Mouse (Mus musculus) limb, embryonic 12.5 days (tissue): Measurements from ENCODE around the gene Insl3. TPM values are rescaled to one million over a fixed set of nuclear protein-coding genes. Genes with fewer than 3 reads are reported as not detected.
"Not testable (repeated sequence)": the region's sequence is repeated elsewhere in the genome, so short reads cannot be mapped to it uniquely, and the experiment has no call there.

ENCODE experiments used
- ATAC-seq: fragments of 200-750 bp; cut with Nextera tagmentation; 2 replicates; pipeline ENCODE4 v1.8.0; 2017; ENCODE audit warnings: low read depth, moderate TSS enrichment; ENCODE audit not compliant: insufficient number of reproducible peaks, insufficient read depth, low FRiP score, low TSS enrichment
- H3K27ac ChIP-seq: fragments of 300-500 bp; sonication (generic); 2 replicates; pipeline ENCODE4 v1.5.1; 2016; ENCODE audit warnings: mild to moderate bottlenecking, moderate library complexity
- H3K27me3 ChIP-seq: fragments of 300-500 bp; sonication (generic); 2 replicates; pipeline ENCODE4 v1.6.1; 2016; ENCODE audit warnings: mild to moderate bottlenecking, moderate library complexity
- H3K36me3 ChIP-seq: fragments of 300-500 bp; sonication (generic); 2 replicates; pipeline ENCODE4 v1.6.1; 2016; ENCODE audit warnings: mild to moderate bottlenecking, moderate library complexity
- H3K4me1 ChIP-seq: fragments of 300-500 bp; sonication (generic); replicated peaks from 2 replicates; pipeline ENCODE4 v1.6.1; 2016
- H3K4me2 ChIP-seq: fragments of 300-500 bp; sonication (generic); 2 replicates; pipeline ENCODE4 v1.6.1; 2016; ENCODE audit warnings: mild to moderate bottlenecking, moderate library complexity
- H3K4me3 ChIP-seq: fragments of 300-500 bp; sonication (generic); replicated peaks from 2 replicates; pipeline ENCODE4 v1.5.1; 2016; ENCODE audit warnings: mild to moderate bottlenecking
- H3K9ac ChIP-seq: fragments of 300-500 bp; sonication (generic); replicated peaks from 2 replicates; pipeline ENCODE4 v1.6.1; 2016; ENCODE audit warnings: mild to moderate bottlenecking, moderate library complexity
- H3K9me3 ChIP-seq: fragments of 300-500 bp; sonication (generic); 2 replicates; pipeline ENCODE4 v1.6.1; 2016; ENCODE audit warnings: mild to moderate bottlenecking, moderate library complexity
- WGBS: fragments of 180-500 bp; shearing (Covaris S2); methylation state at CpG from one replicate; pipeline ENCODE4 v1.1.7; 2016; 5-methylcytosine and 5-hydroxymethylcytosine counted together
- polyA plus RNA-seq: library from polyadenylated mRNA; unstranded; fragments of >200 nt; fragmentation: Nextera tagmentation; extraction: Ambion mirVana; gene quantifications from 2 replicates; pipeline ENCODE4 v1.2.1, GENCODE M21; 2016

The Insl3 gene
- polyA plus RNA-seq, 1 experiment from 2014 or later: 0.54 TPM

DNA sequence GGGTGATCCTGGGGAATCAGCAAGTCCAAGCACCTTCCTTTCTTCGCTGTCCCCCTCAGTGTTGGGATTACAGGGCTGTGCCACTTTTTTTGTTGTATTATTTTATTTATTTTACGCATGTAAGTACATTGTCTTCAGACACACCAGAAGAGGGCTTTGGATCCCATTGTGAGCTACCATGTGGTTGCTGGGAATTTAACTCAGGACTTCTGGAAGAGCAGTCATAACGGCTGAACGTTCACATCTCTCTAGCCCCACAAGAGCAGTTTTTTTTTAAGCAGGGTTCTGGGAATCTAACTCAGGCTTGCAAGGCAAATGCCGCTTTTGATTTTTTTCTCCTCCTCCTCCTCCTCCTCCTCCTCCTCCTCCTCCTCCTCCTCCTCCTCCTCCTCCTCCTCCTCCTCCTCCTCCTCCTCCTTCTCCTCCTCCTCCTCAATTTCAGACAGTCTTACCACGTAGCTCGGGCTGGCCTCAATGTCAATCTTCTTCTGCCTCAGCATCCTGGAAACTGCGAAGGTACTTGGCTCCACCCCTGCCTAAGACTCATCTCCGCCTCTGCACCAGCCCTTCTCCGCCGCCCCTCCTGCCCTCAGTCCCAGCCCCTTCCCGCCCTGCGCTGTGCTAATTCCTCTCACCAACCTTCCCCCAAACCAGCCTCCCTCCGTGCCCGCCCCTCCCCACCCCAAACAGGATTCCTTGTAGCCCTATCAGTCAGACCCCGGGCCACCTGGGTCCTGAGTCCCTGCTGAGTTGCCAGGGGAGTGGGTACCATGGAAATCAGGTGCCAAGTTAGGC, 40.0 kb downstream of the Insl3 start:
- H3K9ac ChIP-seq: peak overlapping the region; percentile 42; the same call in 1 of the 2 replicates

GRCm38 (mm10) chr8:71731652-71732230, 42.7 kb downstream of the Insl3 start:
- Histone ChIP-seq H3K9me3 (no peaks in the 10 kb centered on the region), H3K36me3 (no peaks in the 10 kb centered on the region), H3K9ac (no peak overlapping the region), H3K27ac (no peak overlapping the region), H3K4me3 (no peak overlapping the region), H3K4me1 (peaks cover 5% of the 10 kb centered on the region; the same call in 1 of the 2 replicates), H3K27me3 (peaks cover 39% of the 10 kb centered on the region), H3K4me2 (no peak overlapping the region)
- no peak for ATAC-seq
- WGBS: 60% methylated on average over 3 of the region's 3 CpGs

More for the DNA sequence above, 40.0 kb downstream of the Insl3 start:
- WGBS: 5% methylated on average over 16 of the region's 16 CpGs
- peaks cover 12% of the 10 kb centered on the region; the same call in 1 of the 2 replicates for H3K4me1 ChIP-seq
- peak overlapping the region; percentile 26 for H3K4me3 ChIP-seq
- H3K4me2 ChIP-seq: peak overlapping the region; percentile 60
- no peak overlapping the region for H3K27ac ChIP-seq
- H3K9me3 ChIP-seq: no peaks in the 10 kb centered on the region
- H3K27me3 ChIP-seq: peaks cover 66% of the 10 kb centered on the region
- no peaks in the 10 kb centered on the region for H3K36me3 ChIP-seq
- no peak for ATAC-seq

DNA sequence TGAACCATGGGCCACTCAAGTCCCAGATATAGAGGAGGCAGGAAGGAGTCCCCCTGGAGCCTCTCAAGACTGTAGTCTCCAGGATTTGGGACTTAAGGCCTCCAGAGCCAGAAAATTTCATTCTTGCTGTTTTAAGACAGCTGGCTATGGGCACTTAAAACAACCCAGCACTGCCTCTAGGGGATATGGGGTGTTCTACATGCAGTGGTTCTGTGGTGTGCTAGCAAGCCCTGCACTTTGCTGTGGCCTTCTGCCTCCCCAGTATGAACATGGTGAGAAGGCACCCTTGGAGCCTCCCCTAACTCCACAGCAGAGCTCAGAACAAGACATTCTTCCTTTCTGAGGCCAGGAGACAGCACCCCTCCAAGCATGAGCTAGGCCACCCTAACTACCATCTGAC, 49.3 kb downstream of the Insl3 start:
- not testable (repeated sequence) for H3K4me2 ChIP-seq, H3K9me3 ChIP-seq, H3K4me3 ChIP-seq, H3K36me3 ChIP-seq, H3K27ac ChIP-seq, H3K9ac ChIP-seq, ATAC-seq, H3K4me1 ChIP-seq
- H3K27me3 ChIP-seq: peaks cover 14% of the 10 kb centered on the region

Other genes with a start within 250 kb of the Insl3 start
- 78.2 and 82.8 TPM in 2 replicates for gene Abhd8, start 225.6 kb upstream of the Insl3 start, polyA plus RNA-seq
- 180 and 203 TPM in 2 replicates for gene Mrpl34, start 224.3 kb upstream of the Insl3 start, polyA plus RNA-seq
- gene Dda1, start 220.0 kb upstream of the Insl3 start, polyA plus RNA-seq: 99.8 and 106 TPM in 2 replicates
- gene Ano8, start 203.3 kb upstream of the Insl3 start, polyA plus RNA-seq: 6.8 and 6.9 TPM in 2 replicates
- 22.1 and 23.2 TPM in 2 replicates for gene Gtpbp3, start 201.1 kb upstream of the Insl3 start, polyA plus RNA-seq
- gene Plvap, start 177.5 kb upstream of the Insl3 start, polyA plus RNA-seq: 59.2 and 62.5 TPM in 2 replicates
- 0.25 and 0.49 TPM in 2 replicates for gene Ccdc194, start 163.5 kb upstream of the Insl3 start, polyA plus RNA-seq
- 8.1 and 11.3 TPM in 2 replicates for gene Bst2, start 151.8 kb upstream of the Insl3 start, polyA plus RNA-seq
- 64.3 and 69.1 TPM in 2 replicates for gene Mvb12a, start 146.3 kb upstream of the Insl3 start, polyA plus RNA-seq
- 0.13 and 0.26 TPM in 2 replicates for gene Tmem221, start 130.3 kb upstream of the Insl3 start, polyA plus RNA-seq
- gene Nxnl1, start 122.6 kb upstream of the Insl3 start, polyA plus RNA-seq: not detected in 2 replicates
- gene Slc27a1, start 120.3 kb upstream of the Insl3 start, polyA plus RNA-seq: 45.5 and 50.0 TPM in 2 replicates
- 228 and 243 TPM in 2 replicates for gene Pgls, start 97.0 kb upstream of the Insl3 start, polyA plus RNA-seq
- gene Fam129c, start 91.6 kb upstream of the Insl3 start, polyA plus RNA-seq: 4.6 and 6.6 TPM in 2 replicates
- gene Colgalt1, start 78.2 kb upstream of the Insl3 start, polyA plus RNA-seq: 61.4 and 65.9 TPM in 2 replicates
- gene Unc13a, start 17.5 kb upstream of the Insl3 start, polyA plus RNA-seq: 0.60 and 0.86 TPM in 2 replicates
- 3.8 and 4.4 TPM in 2 replicates for gene Jak3, start 12.9 kb upstream of the Insl3 start, polyA plus RNA-seq
- 0.70 and 1.1 TPM in 2 replicates for gene B3gnt3, start 12.6 kb downstream of the Insl3 start, polyA plus RNA-seq
- 5.5 and 6.0 TPM in 2 replicates for gene Fcho1, start 36.5 kb downstream of the Insl3 start, polyA plus RNA-seq
- 5.6 and 6.0 TPM in 2 replicates for gene Zfp709, start 192.8 kb downstream of the Insl3 start, polyA plus RNA-seq
- gene Zfp882, start 219.4 kb downstream of the Insl3 start, polyA plus RNA-seq: 10.0 and 10.2 TPM in 2 replicates
- gene Zfp617, start 219.4 kb downstream of the Insl3 start, polyA plus RNA-seq: 30.9 and 32.8 TPM in 2 replicates